Mouse (Mus musculus) spleen, postnatal 36 days (tissue): ENCODE data around the gene Ikbkg.
"Not testable (repeated sequence)": the region's sequence is repeated elsewhere in the genome, so short reads cannot be mapped to it uniquely, and the experiment has no call there.

Experiments
- DNase-seq, 2 experiments: peaks; one replicate each; pipeline ENCODE4 v3.0.0; 2022; ENCODE audit warnings: low spot score in 2 of 2, mixed read lengths in 1 of 2

Ikbkg gene

DNA sequence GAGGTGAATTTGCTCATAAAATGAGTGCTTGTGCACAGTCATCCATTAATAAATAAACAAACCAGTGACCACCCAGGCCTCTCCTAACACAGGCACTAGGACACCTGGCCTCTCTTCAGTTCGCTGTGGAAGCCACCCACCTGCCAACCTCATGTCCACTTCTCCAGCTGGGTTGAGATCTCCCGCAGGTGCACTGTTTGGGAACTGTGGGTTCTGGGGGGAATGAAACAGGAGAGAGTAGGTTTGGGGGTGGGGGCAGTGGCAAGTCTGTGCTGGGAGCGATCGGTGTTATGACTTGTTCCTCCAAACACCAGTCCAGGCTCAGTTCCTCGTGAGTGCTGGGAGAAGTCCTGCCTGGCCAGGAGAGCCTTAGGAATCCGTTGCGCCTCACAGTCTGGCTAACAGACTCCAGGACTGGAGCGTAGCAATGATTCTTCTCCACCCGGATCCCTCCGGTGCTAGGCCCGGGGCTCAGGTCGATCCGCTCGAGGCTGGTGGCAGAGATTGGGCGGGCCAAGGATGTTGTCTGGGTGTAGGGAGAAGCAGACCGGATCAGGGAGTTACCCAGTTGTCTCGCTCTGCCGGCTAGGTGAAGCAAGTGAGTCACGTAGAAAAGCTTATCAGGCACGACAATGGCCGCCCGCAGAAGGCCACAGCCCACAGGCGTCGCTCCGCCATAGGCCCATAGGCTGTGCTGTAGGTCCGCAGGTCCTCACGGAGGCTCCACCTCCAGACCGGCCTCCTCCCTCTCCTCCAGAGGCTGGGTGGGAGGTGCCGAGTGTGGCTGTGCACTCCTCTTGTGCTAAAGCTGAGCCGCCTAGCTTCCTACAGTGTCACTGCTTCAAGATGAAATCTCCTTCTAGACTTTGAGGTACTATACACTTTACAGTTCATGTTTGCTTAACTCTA, at the start of gene Ikbkg, which contains the start of gene Fam3a:
Gene Ikbkg (plus strand): TSS at position 756 of the 909 bp plus-strand sequence.
Gene Fam3a (minus strand): TSS at position 738 of the 909 bp plus-strand sequence.
- peak; percentile 88 to 90 for DNase-seq

GRCm38 (mm10) chrX:74352645-74353466, 40.2 kb upstream of the Ikbkg start:
- DNase-seq, result no peak

GRCm38 (mm10) chrX:74353467-74353770, 39.7 kb upstream of the Ikbkg start, which contains the start of gene Lage3:
Lage3 (minus strand) TSS chrX:74353618.
- DNase-seq, result peak; percentile 83 to 87

GRCm38 (mm10) chrX:74357069-74357468, 36.0 kb upstream of the Ikbkg start:
- DNase-seq, result not testable (repeated sequence)

DNA sequence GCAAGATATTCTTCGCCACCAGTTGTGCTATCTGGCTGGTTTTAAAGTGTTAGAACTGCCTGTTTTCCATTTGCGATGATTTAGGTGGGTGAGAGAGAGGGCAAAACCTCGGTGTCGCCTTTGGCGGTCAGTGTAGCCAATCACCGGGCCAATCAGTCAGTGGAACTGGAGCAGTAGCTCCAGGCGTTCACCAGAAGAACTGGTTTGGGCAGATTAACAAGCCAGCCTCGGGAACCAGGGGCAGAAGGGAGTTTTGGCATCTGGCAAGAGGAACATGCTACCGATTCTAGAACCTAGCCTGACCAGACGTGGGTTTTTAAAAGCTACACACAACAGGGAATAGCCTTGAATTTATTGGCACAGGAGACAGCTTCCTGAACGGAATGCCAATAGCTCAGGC, 33.9 kb upstream of the Ikbkg start:
- DNase-seq, result no peak

GRCm38 (mm10) chrX:74367512-74367911, 25.6 kb upstream of the Ikbkg start:
- DNase-seq, result no peak

- DNase-seq, result peak; percentile 67 to 68
Observed at GRCm38 (mm10) chrX:74368209-74368909, 24.7 kb upstream of the Ikbkg start.

- DNase-seq, result peak; percentile 89 to 90
Observed at GRCm38 (mm10) chrX:74372888-74373549, 20.1 kb upstream of the Ikbkg start, which contains the start of the genes Ubl4a and Slc10a3. Ubl4a (minus strand) TSS chrX:74373218. Slc10a3 (minus strand) TSS chrX:74373349.

DNA sequence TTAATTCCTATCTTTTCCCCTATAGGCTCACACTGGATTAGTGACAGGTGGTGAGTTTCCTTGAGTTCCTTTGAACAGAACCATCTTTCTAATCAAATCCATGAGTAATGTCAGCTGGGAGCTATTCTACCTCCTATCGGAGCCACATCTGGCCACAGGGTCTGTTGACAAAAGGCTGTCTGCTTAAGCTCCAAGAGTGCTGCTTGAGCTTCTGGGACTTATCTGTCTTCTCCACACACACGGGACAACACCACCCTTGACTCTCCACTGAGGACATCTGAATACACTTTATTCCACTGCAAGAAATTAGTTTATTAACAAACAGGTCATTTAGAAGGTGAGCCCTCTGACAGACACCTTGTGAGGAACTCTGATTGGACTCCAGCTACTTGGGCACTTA, 8.6 kb upstream of the Ikbkg start:
- peak in 1 of 2 experiments; percentile 5 for DNase-seq

- DNase-seq, result no peak
Observed at GRCm38 (mm10) chrX:74388153-74388552, 4.9 kb upstream of the Ikbkg start.

- DNase-seq, result no peak
Observed at GRCm38 (mm10) chrX:74400136-74400535, 7.0 kb downstream of the Ikbkg start.

GRCm38 (mm10) chrX:74408340-74408739, 15.2 kb downstream of the Ikbkg start:
- no peak for DNase-seq

DNA sequence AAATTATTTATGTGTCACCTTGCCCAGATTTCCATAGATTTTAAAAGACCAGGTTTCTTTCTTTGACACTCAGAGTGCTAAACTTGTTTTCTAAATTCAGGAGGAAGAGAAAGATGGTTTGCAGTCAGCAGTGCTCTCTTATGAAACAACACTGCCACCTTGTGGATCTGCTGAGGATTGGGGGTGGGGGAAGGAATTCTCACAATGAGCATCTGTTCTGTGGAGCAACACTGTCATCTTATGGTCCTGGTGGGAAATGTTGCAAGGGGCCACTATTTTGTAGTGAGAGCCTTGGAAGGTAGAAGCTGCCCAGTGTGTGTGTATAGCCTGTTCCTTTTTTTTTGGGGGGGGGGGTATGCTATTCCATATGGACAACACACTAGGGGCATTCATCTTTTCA, 20.3 kb downstream of the Ikbkg start:
- DNase-seq, result peak; percentile 67 to 73

- DNase-seq, result no peak
Observed at GRCm38 (mm10) chrX:74424443-74424842, 31.4 kb downstream of the Ikbkg start.

GRCm38 (mm10) chrX:74425195-74425594, 32.1 kb downstream of the Ikbkg start:
- DNase-seq, result peak; percentile 44 to 66

DNA sequence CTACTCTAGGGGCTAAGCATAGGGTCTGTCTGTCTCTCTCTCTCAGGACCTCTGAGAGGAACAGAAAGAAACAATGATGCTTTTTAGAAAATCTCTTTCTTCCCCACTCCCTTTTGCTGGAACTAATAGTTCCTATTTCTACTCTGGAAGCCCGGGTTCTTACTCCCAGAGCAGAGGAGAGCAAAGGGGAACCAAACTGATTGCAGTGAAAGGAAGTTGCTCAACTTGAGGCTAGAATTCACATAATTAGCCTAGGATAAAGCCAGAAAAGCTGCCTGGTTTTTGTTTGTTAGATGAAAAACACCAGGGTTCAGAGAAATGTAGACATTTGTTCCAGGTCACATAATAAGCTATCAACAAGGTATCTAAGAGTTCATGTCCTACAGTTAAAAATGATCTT, 33.2 kb downstream of the Ikbkg start:
- DNase-seq, result no peak

- DNase-seq, result no peak
Observed at GRCm38 (mm10) chrX:74427116-74427515, 34.0 kb downstream of the Ikbkg start.

GRCm38 (mm10) chrX:74428146-74428825, 35.2 kb downstream of the Ikbkg start:
- DNase-seq, result no peak

DNA sequence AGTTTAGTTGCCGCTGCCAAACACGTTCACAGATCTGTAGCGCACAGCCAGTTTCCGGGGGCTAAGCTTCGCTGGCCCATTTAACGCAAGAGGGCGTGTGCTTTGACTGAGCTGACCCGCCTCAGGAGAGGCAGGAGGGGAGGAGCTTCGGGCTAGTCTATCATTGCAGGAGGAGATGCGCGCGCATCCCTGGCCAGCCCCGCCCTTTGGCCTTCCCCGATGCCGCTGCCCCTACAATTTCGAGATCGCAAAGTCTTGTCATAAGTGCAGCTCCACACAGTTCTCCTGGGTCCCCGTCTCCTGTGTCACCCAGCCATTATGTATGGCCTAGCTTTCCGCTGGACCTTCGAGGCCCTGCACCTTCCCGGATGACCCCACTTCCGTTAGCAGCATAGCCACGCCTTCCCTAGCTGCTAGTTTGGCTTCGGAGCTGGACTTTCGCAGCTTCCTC, 35.8 kb downstream of the Ikbkg start, which contains the start of gene G6pdx:
Gene G6pdx (minus strand): TSS at position 369 of the 451 bp plus-strand sequence.
- DNase-seq, result peak; percentile 89 to 92

GRCm38 (mm10) chrX:74429290-74429821, 36.3 kb downstream of the Ikbkg start:
- peak; percentile 70 to 77 for DNase-seq
